Mouse (Mus musculus) cerebral cortex, adult 2 months (tissue): ENCODE data around the gene Acot4.

Experiments used
- WGBS: fragments of 180-500 bp; shearing (Covaris S2); methylation state at CpG from one replicate; pipeline ENCODE4 v1.1.7; 2018; 5-methylcytosine and 5-hydroxymethylcytosine counted together

The Acot4 gene

GRCm38 (mm10) chr12:84038241-84038640 is at the start of gene Acot4:
TSS of gene Acot4 (plus strand) at chr12:84038379.
- WGBS = 6% methylated on average over 32 of the region's 32 CpGs

- 53% methylated on average over 4 of the region's 4 CpGs for WGBS
These were observed 49.7 kb upstream of the Acot4 start for GRCm38 (mm10) chr12:83988483-83988882.

GRCm38 (mm10) chr12:83989378-83989777 is 48.8 kb upstream of the Acot4 start:
- WGBS = 96% methylated on average over 4 of the region's 4 CpGs

- WGBS = 52% methylated on average over 2 of the region's 2 CpGs
These were observed 41.0 kb upstream of the Acot4 start for GRCm38 (mm10) chr12:83997221-83997620.

GRCm38 (mm10) chr12:83998341-83999107 is 39.7 kb upstream of the Acot4 start:
- 38% methylated on average over 11 of the region's 11 CpGs for WGBS

GRCm38 (mm10) chr12:83999237-83999636 is 38.9 kb upstream of the Acot4 start:
- WGBS = 59% methylated on average over 8 of the region's 8 CpGs

GRCm38 (mm10) chr12:84000418-84000817 is 37.8 kb upstream of the Acot4 start:
- WGBS = 94% methylated on average over 3 of the region's 3 CpGs

- WGBS = 84% methylated on average over 1 of the region's 1 CpGs
These were observed 34.3 kb upstream of the Acot4 start for GRCm38 (mm10) chr12:84003866-84004265.

GRCm38 (mm10) chr12:84008251-84008650 is 29.9 kb upstream of the Acot4 start:
- WGBS = 92% methylated on average over 12 of the region's 12 CpGs

GRCm38 (mm10) chr12:84008729-84009128 is 29.4 kb upstream of the Acot4 start:
- WGBS = 53% methylated on average over 8 of the region's 8 CpGs

GRCm38 (mm10) chr12:84009171-84009965 is 28.8 kb upstream of the Acot4 start, which contains the start of gene Acot1:
TSS of gene Acot1 (plus strand) at chr12:84009490.
- WGBS = 3% methylated on average over 67 of the region's 70 CpGs

- 81% methylated on average over 3 of the region's 3 CpGs for WGBS
These were observed 28.0 kb upstream of the Acot4 start for GRCm38 (mm10) chr12:84010201-84010600.

GRCm38 (mm10) chr12:84011251-84012040 is 26.7 kb upstream of the Acot4 start:
- WGBS = 24% methylated on average over 12 of the region's 12 CpGs

GRCm38 (mm10) chr12:84013130-84013529 is 25.0 kb upstream of the Acot4 start:
- WGBS = 79% methylated on average over 6 of the region's 6 CpGs

- 54% methylated on average over 7 of the region's 7 CpGs for WGBS
These were observed 24.5 kb upstream of the Acot4 start for GRCm38 (mm10) chr12:84013701-84014100.

GRCm38 (mm10) chr12:84020528-84020927 is 17.7 kb upstream of the Acot4 start:
- WGBS = 41% methylated on average over 7 of the region's 7 CpGs

- 94% methylated on average over 4 of the region's 4 CpGs for WGBS
These were observed 15.9 kb upstream of the Acot4 start for GRCm38 (mm10) chr12:84022266-84022665.

- whole genome bisulfite sequencing = 87% methylated on average over 9 of the region's 9 CpGs
These were observed 15.0 kb upstream of the Acot4 start for GRCm38 (mm10) chr12:84023052-84023745.

GRCm38 (mm10) chr12:84025888-84026287 is 12.3 kb upstream of the Acot4 start:
- 93% methylated on average over 7 of the region's 7 CpGs for whole genome bisulfite sequencing

GRCm38 (mm10) chr12:84028328-84028727 is 9.9 kb upstream of the Acot4 start:
- WGBS = 53% methylated on average over 3 of the region's 3 CpGs

GRCm38 (mm10) chr12:84029043-84029442 is 9.1 kb upstream of the Acot4 start:
- 98% methylated on average over 1 of the region's 1 CpGs for WGBS
